Mouse (Mus musculus): ENCODE results near the gene Dpyd. TPM values are rescaled to one million over a fixed set of nuclear protein-coding genes. Genes with fewer than 3 reads are reported as not detected.

Dpyd gene
- polyA plus RNA-seq, 1 experiment from 2014 or later, result 4.4 TPM

- WGBS, result 90% methylated on average over 7 of the region's 7 CpGs
- no peak for ATAC-seq (ENCODE audit: low FRiP score, low read depth)
- no peak overlapping the region for H3K4me2 ChIP-seq (replicated peaks)
Measured at GRCm38 (mm10) chr3:118601689-118602640, 40.0 kb downstream of the Dpyd start.

DNA sequence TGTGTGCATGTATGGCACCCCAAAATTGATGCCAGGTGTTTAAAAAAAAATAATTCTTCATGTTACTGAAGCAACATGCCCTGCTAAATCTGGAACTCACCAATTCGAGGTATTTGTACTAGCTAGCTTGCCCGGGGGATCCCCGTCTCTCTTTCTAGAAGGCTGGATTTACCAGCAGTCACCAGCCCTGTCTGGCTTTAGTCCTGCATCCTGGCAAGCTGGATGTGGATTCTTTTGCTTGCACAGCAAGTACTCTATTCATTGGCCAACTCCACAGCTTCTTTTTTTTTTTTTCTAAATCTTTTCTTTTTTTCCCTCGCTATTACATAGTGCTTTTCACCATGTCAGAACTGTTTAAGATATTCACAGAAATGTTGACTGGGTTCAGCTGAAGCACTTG lies 46.8 kb downstream of the Dpyd start:
- H3K9ac ChIP-seq (replicated peaks), result no peak overlapping the region
- WGBS, result 57% methylated on average over 4 of the region's 4 CpGs
- H3K36me3 ChIP-seq, result no peaks in the 10 kb centered on the region
- no peaks in the 10 kb centered on the region for H3K4me1 ChIP-seq
- H3K9me3 ChIP-seq, result no peaks in the 10 kb centered on the region
- no peak overlapping the region for H3K27ac ChIP-seq (replicated peaks)
- no peak for ATAC-seq (ENCODE audit: low FRiP score, low read depth)
- H3K4me2 ChIP-seq (replicated peaks), result no peak overlapping the region
- H3K27me3 ChIP-seq, result no peaks in the 10 kb centered on the region
- no peak overlapping the region for H3K4me3 ChIP-seq

More at GRCm38 (mm10) chr3:118601689-118602640, 40.0 kb downstream of the Dpyd start:
- H3K27ac ChIP-seq (replicated peaks), result no peak overlapping the region
- H3K9me3 ChIP-seq, result no peaks in the 10 kb centered on the region
- H3K9ac ChIP-seq (replicated peaks), result no peak overlapping the region
- H3K4me1 ChIP-seq, result no peaks in the 10 kb centered on the region
- H3K36me3 ChIP-seq, result no peaks in the 10 kb centered on the region
- no peak overlapping the region for H3K4me3 ChIP-seq
- no peaks in the 10 kb centered on the region for H3K27me3 ChIP-seq

DNA sequence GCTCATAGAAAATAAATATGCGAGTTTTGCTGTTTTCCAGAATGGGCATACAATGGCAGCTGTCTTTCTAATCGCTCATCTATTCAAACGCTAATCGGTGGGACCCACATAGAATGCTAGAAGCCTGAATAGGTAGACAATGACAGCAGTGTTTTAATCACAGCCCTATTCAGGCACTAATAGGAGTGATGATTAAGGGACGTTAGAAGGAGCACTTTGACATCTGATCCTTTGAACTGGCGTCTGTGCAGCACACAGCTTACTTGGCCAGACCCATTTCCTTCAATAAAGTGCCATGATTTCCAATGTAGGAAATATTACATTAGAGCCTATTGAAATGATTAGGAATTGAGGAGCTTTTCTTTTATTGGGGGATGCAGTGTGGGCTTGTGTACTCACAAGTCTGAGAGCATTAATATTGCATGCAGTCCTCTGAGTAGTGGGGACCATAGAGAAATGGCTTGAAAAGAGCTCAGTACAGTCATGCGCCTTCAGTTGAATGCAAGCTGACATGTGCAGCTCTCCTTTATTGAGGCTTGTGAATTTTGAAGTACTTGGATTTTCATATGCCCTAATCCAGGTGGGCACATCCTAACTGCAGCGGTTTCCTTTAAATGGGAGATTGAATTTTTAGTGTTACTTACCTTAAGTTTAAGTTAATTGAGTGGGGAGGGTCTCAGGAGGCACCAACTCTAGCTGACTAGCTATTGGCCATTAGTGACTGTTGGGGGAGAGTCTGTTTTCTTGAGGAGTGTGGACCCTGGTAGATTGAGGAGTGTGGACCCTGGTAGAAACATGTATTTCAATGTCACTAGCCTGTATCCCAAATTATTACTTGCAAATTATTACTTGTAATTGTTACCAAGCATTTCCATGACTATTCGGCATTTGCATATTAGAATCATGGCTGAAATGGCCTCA lies 64.8 kb downstream of the Dpyd start:
- no peaks in the 10 kb centered on the region for H3K36me3 ChIP-seq
- H3K9ac ChIP-seq (replicated peaks), result no peak overlapping the region
- H3K4me3 ChIP-seq, result no peak overlapping the region
- peak; percentile 89 for ATAC-seq (ENCODE audit: low FRiP score, low read depth)
- no peak overlapping the region for H3K4me2 ChIP-seq (replicated peaks)
- no peaks in the 10 kb centered on the region for H3K27me3 ChIP-seq
- H3K27ac ChIP-seq (replicated peaks), result peak overlapping the region; percentile 22; the same call in 1 of the 2 replicates
- 37% methylated on average over 9 of the region's 9 CpGs for WGBS
- H3K4me1 ChIP-seq, result peaks cover 11% of the 10 kb centered on the region
- H3K9me3 ChIP-seq, result no peaks in the 10 kb centered on the region

- no peaks in the 10 kb centered on the region for H3K36me3 ChIP-seq
Measured at GRCm38 (mm10) chr3:118629737-118630136, 67.8 kb downstream of the Dpyd start.

GRCm38 (mm10) chr3:118646024-118646570 lies 84.2 kb downstream of the Dpyd start:
- Histone ChIP-seq H3K4me3 (no peak overlapping the region), H3K36me3 (no peaks in the 10 kb centered on the region), H3K27ac (replicated peaks) (no peak overlapping the region), H3K4me1 (no peaks in the 10 kb centered on the region), H3K4me2 (replicated peaks) (no peak overlapping the region), H3K9ac (replicated peaks) (no peak overlapping the region), H3K27me3 (no peaks in the 10 kb centered on the region), H3K9me3 (no peaks in the 10 kb centered on the region)
- WGBS, result 84% methylated on average over 10 of the region's 10 CpGs
- ATAC-seq (ENCODE audit: low FRiP score, low read depth), result no peak

More at GRCm38 (mm10) chr3:118629737-118630136, 67.8 kb downstream of the Dpyd start:
- H3K27me3 ChIP-seq, result no peaks in the 10 kb centered on the region
- 96% methylated on average over 1 of the region's 1 CpGs for WGBS
- H3K4me2 ChIP-seq (replicated peaks), result no peak overlapping the region
- H3K4me1 ChIP-seq, result peaks cover 11% of the 10 kb centered on the region
- H3K4me3 ChIP-seq, result no peak overlapping the region
- H3K27ac ChIP-seq (replicated peaks), result no peak overlapping the region
- no peak for ATAC-seq (ENCODE audit: low FRiP score, low read depth)
- H3K9ac ChIP-seq (replicated peaks), result no peak overlapping the region
- no peaks in the 10 kb centered on the region for H3K9me3 ChIP-seq

- H3K9me3 ChIP-seq, result no peaks in the 10 kb centered on the region
- H3K36me3 ChIP-seq, result no peaks in the 10 kb centered on the region
- no peak overlapping the region for H3K4me2 ChIP-seq (replicated peaks)
- no peak overlapping the region for H3K9ac ChIP-seq (replicated peaks)
- 68% methylated on average over 5 of the region's 5 CpGs for WGBS
- ATAC-seq (ENCODE audit: low FRiP score, low read depth), result no peak
- no peak overlapping the region for H3K4me3 ChIP-seq
- H3K27me3 ChIP-seq, result no peaks in the 10 kb centered on the region
- no peak overlapping the region for H3K27ac ChIP-seq (replicated peaks)
- H3K4me1 ChIP-seq, result no peaks in the 10 kb centered on the region; the same call in 1 of the 2 replicates
Measured at GRCm38 (mm10) chr3:118663987-118664692, 102.2 kb downstream of the Dpyd start.

- ATAC-seq (ENCODE audit: low FRiP score, low read depth), result peak; percentile 88
- Histone ChIP-seq H3K9me3 (no peaks in the 10 kb centered on the region), H3K4me1 (peaks cover 15% of the 10 kb centered on the region), H3K9ac (replicated peaks) (no peak overlapping the region), H3K4me2 (replicated peaks) (peak overlapping the region; percentile 34), H3K27me3 (0 out of 2 replicates have a peak, but pooled peaks cover 3% of the 10 kb centered on the region), H3K4me3 (no peak overlapping the region), H3K36me3 (no peaks in the 10 kb centered on the region), H3K27ac (replicated peaks) (no peak overlapping the region)
- WGBS, result 30% methylated on average over 10 of the region's 10 CpGs
Measured at GRCm38 (mm10) chr3:118674121-118674745, 112.3 kb downstream of the Dpyd start.

- Histone ChIP-seq H3K9ac (replicated peaks) (no peak overlapping the region), H3K27ac (replicated peaks) (no peak overlapping the region), H3K9me3 (no peaks in the 10 kb centered on the region), H3K4me1 (peaks cover 15% of the 10 kb centered on the region), H3K36me3 (no peaks in the 10 kb centered on the region), H3K27me3 (0 out of 2 replicates have a peak, but pooled peaks cover 3% of the 10 kb centered on the region), H3K4me3 (no peak overlapping the region), H3K4me2 (replicated peaks) (no peak overlapping the region)
- WGBS, result 32% methylated on average over 1 of the region's 1 CpGs
- 0 out of 2 replicates have a peak, but pooled peaks have one; percentile 32 for ATAC-seq (ENCODE audit: low FRiP score, low read depth)
Measured at GRCm38 (mm10) chr3:118675441-118675840, 113.5 kb downstream of the Dpyd start.

DNA sequence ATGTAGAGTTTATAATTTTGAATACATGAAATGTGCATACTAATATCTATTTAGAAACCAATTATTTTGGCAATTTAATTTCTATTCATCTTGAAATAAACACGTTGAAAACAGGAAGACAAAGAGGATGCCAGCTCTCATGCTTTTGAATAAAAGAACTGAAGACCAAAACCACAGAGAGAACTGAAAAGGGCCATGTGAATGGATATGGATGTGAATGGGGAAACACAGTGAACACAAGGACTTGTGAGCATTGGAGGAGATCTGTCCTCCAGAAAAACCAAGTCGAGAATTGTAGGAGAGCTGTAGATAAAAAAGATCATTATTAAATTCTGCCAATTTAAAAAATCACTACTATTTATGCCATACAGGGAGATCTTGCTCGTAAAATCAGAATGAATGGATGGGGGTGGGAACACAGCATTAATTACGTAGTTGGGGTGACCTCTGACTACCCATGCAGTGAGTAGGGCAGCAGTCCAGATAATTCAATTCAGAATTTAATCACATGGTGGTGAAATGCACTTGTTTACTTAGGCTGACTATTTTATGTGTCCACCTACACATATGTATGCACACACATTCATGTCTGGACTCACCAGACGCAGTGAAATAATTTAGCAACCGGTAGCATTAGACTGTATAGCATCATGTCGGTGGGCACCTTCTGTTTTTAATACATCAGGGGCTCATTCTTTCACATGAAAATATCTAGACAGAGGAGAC lies 114.3 kb downstream of the Dpyd start:
- Histone ChIP-seq H3K9me3 (no peaks in the 10 kb centered on the region), H3K4me2 (replicated peaks) (no peak overlapping the region), H3K36me3 (no peaks in the 10 kb centered on the region), H3K9ac (replicated peaks) (no peak overlapping the region), H3K4me1 (peaks cover 15% of the 10 kb centered on the region), H3K27ac (replicated peaks) (no peak overlapping the region), H3K27me3 (0 out of 2 replicates have a peak, but pooled peaks cover 3% of the 10 kb centered on the region), H3K4me3 (no peak overlapping the region)
- WGBS, result 45% methylated on average over 7 of the region's 7 CpGs
- 0 out of 2 replicates have a peak, but pooled peaks have one; percentile 17 for ATAC-seq (ENCODE audit: low FRiP score, low read depth)

- Histone ChIP-seq H3K9ac (replicated peaks) (no peak overlapping the region), H3K9me3 (no peaks in the 10 kb centered on the region), H3K36me3 (no peaks in the 10 kb centered on the region), H3K4me1 (peaks cover 7% of the 10 kb centered on the region), H3K27ac (replicated peaks) (no peak overlapping the region), H3K27me3 (0 out of 2 replicates have a peak, but pooled peaks cover 3% of the 10 kb centered on the region), H3K4me3 (no peak overlapping the region), H3K4me2 (replicated peaks) (no peak overlapping the region)
- no peak for ATAC-seq (ENCODE audit: low FRiP score, low read depth)
- WGBS, result 47% methylated on average over 4 of the region's 4 CpGs
Measured at GRCm38 (mm10) chr3:118680803-118681202, 118.9 kb downstream of the Dpyd start.

All from midbrain, embryonic 12.5 days (tissue).